Mouse (Mus musculus) gonadal fat pad, adult 2 months (tissue): ENCODE measurements around the gene Tmem63b. TPM values are rescaled to one million over a fixed set of nuclear protein-coding genes. Genes with fewer than 3 reads are reported as not detected.

ENCODE experiments used
- DNase-seq: peaks from one replicate; pipeline ENCODE4 v3.0.0-alpha.2; 2012; ENCODE audit warnings: low read depth
- polyA plus RNA-seq: library from polyadenylated mRNA; depleted of rRNA; stranded (reverse); fragments of >200 nt; gene quantifications from 2 replicates; pipeline ENCODE4 v1.2.3, GENCODE M21; 2012; rRNA removed

Gene Tmem63b
- polyA plus RNA-seq, 1 experiment: 70.2 TPM

DNA sequence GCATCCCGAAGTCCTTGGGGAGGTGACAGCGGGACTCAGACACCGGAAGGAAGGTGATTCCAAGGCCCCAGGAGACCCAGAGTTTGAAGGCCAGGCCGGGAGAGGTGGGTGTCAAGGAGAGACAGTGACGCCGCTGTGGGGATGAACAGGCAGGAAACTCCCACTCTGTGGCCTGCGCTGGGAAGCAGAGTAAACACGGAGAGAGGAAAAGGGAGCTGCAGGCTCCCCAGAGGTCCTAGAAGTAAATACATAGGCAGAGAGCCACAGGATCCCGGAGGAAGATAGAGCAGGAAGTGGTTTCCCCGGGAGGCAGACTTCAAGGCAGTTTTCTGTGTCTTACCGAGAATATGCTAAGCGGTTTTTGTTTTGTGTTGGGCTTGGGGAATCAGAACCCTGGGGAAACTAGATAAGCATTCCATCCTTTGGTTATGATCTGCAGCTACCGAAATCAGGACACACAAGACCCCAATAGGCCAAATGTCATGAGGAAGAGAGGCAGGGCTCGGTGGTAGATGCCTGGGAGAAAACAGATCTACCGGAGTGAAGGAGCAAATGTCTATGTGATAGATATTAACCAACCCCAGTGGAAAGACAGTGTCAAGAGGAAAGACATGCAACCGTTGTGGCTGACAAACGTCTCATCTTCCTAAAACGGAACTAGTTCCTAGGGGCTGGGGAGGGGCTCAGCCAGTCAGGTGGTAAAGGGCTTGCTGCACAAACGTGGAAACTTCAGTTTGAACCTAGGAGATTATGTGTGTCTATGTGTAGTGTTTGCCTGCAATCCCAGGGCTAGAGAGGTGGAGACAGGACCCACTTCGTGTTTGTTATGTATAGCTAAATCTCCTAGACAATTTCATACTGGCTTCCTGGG is 67.1 kb downstream of the Tmem63b start:
- DNase-seq: no peak

GRCm38 (mm10) chr17:45618941-45619385 is 67.7 kb downstream of the Tmem63b start:
- DNase-seq: no peak

DNA sequence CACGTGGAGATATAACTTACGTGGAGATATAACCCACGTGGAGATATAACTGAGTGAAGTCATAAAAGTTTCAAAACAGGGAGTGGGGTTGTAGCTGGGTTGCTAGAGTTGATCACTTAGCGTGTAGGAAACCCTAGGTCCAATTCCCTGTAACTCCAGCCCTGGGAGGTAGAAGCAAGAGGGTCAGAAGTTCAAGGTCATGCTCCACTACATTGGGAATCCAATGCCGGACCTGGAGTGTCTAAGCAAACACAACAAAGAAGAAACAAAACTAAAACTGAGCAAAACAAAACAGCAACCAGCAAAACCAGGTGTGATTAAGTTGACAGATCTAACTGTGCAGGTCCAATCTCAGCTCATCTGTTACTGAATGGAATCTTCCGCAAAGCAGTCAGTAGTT is 69.0 kb downstream of the Tmem63b start:
- no peak for DNase-seq

GRCm38 (mm10) chr17:45616679-45617078 is 70.0 kb downstream of the Tmem63b start:
- no peak for DNase-seq

- DNase-seq: no peak
Observed at GRCm38 (mm10) chr17:45616046-45616650, 70.6 kb downstream of the Tmem63b start.

DNA sequence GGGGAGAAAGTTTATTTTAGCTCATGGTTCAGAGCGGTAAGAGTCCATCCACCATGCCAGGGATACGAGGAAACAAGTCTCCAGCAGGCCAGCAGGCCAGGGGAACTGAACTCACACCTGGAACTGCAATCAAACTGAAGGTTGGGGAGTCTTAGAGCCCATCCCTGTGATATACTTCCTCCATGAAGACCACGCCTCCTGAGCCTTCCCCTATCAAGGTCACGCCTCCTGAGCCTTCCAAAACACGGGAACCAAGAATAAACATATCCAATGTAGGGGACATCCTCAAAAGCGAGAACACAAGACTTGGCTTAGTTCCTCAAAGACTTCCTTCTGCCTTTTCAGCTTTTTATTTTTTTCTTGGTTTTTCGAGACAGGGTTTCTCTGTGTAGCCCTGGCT is 73.8 kb downstream of the Tmem63b start:
- DNase-seq: no peak

GRCm38 (mm10) chr17:45612008-45612407 is 74.7 kb downstream of the Tmem63b start:
- DNase-seq: no peak

Other genes with a start within 250 kb of the Tmem63b start
- gene Spats1, start 211.5 kb downstream of the Tmem63b start, polyA plus RNA-seq: 0.19 and 0.35 TPM in 2 replicates
- gene Aars2, start 180.1 kb downstream of the Tmem63b start, polyA plus RNA-seq: 9.7 and 9.8 TPM in 2 replicates
- 1.8 and 4.0 TPM in 2 replicates for gene Tcte1, start 163.5 kb downstream of the Tmem63b start, polyA plus RNA-seq
- gene Tmem151b, start 137.2 kb downstream of the Tmem63b start, polyA plus RNA-seq: 1.0 and 1.6 TPM in 2 replicates
- 5.0 and 6.1 TPM in 2 replicates for gene Nfkbie, start 131.2 kb downstream of the Tmem63b start, polyA plus RNA-seq
- 105 and 110 TPM in 2 replicates for gene Slc35b2, start 123.0 kb downstream of the Tmem63b start, polyA plus RNA-seq
- 514 and 597 TPM in 2 replicates for gene Hsp90ab1, start 113.6 kb downstream of the Tmem63b start, polyA plus RNA-seq
- 99.1 and 102 TPM in 2 replicates for gene Slc29a1, start 87.3 kb downstream of the Tmem63b start, polyA plus RNA-seq
- gene Mymx, start 84.8 kb downstream of the Tmem63b start, polyA plus RNA-seq: not detected in 2 replicates
- 0.15 and 0.36 TPM in 2 replicates for gene Capn11, start 27.6 kb downstream of the Tmem63b start, polyA plus RNA-seq
- 98.4 and 123 TPM in 2 replicates for gene Mrpl14, start 583 bp downstream of the Tmem63b start, polyA plus RNA-seq
- gene 1600014C23Rik, start 46.9 kb upstream of the Tmem63b start, polyA plus RNA-seq: 0.98 and 1.2 TPM in 2 replicates